Mouse (Mus musculus) adrenal gland, postnatal 4 days (tissue): ENCODE data around the gene Gm11034. TPM values are rescaled to one million over a fixed set of nuclear protein-coding genes. Genes with fewer than 3 reads are reported as not detected.

Experiments used
- DNase-seq, 2 experiments: peaks; one replicate each; pipeline ENCODE4 v3.0.0; 2021 to 2022; ENCODE audit warnings: low spot score in 2 of 2, mixed read lengths in 2 of 2
- long read RNA-seq, 2 experiments: library from polyadenylated mRNA; stranded (forward); transcript quantifications; one replicate each; pipeline ENCODE4 v2.0.0; 2021
- total RNA-seq, 2 experiments: library from RNA; stranded (reverse); gene quantifications; 2 replicates each; pipeline ENCODE4 v1.2.3; 2021

Gm11034 gene
- total RNA-seq = not detected
- long read RNA-seq, experiment 1 = 0 reads
- long read RNA-seq, experiment 2 = 0 reads

- no peak for DNase-seq
Measured at GRCm38 (mm10) chr8:72213536-72213935, at the start of gene Gm11034. Gene Gm11034, minus strand, starts transcription at chr8:72213636.

- DNase-seq = no peak
Measured at GRCm38 (mm10) chr8:72262756-72263155, 49.3 kb upstream of the Gm11034 start.

GRCm38 (mm10) chr8:72261872-72262271 lies 48.4 kb upstream of the Gm11034 start:
- DNase-seq = no peak

- DNase-seq = no peak
Measured at GRCm38 (mm10) chr8:72261431-72261830, 48.0 kb upstream of the Gm11034 start.

GRCm38 (mm10) chr8:72261019-72261418 lies 47.6 kb upstream of the Gm11034 start:
- peak in 1 of 2 experiments; percentile 55 for DNase-seq

- no peak for DNase-seq
Measured at GRCm38 (mm10) chr8:72260585-72260984, 47.1 kb upstream of the Gm11034 start.

GRCm38 (mm10) chr8:72259862-72260261 lies 46.4 kb upstream of the Gm11034 start:
- DNase-seq = no peak

- DNase-seq = no peak
Measured at GRCm38 (mm10) chr8:72257902-72258238, 44.4 kb upstream of the Gm11034 start.

GRCm38 (mm10) chr8:72257171-72257901 lies 43.9 kb upstream of the Gm11034 start:
- DNase-seq = no peak

- DNase-seq = no peak
Measured at GRCm38 (mm10) chr8:72244610-72245009, 31.2 kb upstream of the Gm11034 start.

- no peak for DNase-seq
Measured at GRCm38 (mm10) chr8:72242226-72242625, 28.8 kb upstream of the Gm11034 start.

- no peak for DNase-seq
Measured at GRCm38 (mm10) chr8:72240951-72241350, 27.5 kb upstream of the Gm11034 start.

- DNase-seq = no peak
Measured at GRCm38 (mm10) chr8:72240403-72240763, 26.9 kb upstream of the Gm11034 start.

GRCm38 (mm10) chr8:72239499-72240402 lies 26.3 kb upstream of the Gm11034 start, which contains the start of gene Ap1m1:
Gene Ap1m1, plus strand, starts transcription at chr8:72240018.
- peak; percentile 75 to 94 for DNase-seq

- no peak for DNase-seq
Measured at GRCm38 (mm10) chr8:72222656-72223055, 9.2 kb upstream of the Gm11034 start.

- DNase-seq = no peak
Measured at GRCm38 (mm10) chr8:72220758-72221157, 7.3 kb upstream of the Gm11034 start.

- peak; percentile 44 to 73 for DNase-seq
Measured at GRCm38 (mm10) chr8:72219541-72220363, 6.3 kb upstream of the Gm11034 start, which contains the start of gene Fam32a. Gene Fam32a, plus strand, starts transcription at chr8:72219730.

- no peak for DNase-seq
Measured at GRCm38 (mm10) chr8:72218781-72219540, 5.5 kb upstream of the Gm11034 start.

- no peak for DNase-seq
Measured at GRCm38 (mm10) chr8:72215871-72216270, 2.4 kb upstream of the Gm11034 start.

- DNase-seq = no peak
Measured at GRCm38 (mm10) chr8:72215060-72215459, 1.6 kb upstream of the Gm11034 start.
